Mouse (Mus musculus) forebrain, embryonic 15.5 days (tissue): ENCODE data around the gene Ccdc157. TPM values are rescaled to one million over a fixed set of nuclear protein-coding genes. Genes with fewer than 3 reads are reported as not detected.

Experiments used
- ATAC-seq: fragments of 200-750 bp; cut with Nextera tagmentation; replicated peaks from 2 replicates; pipeline ENCODE4 v1.8.0; 2017; ENCODE audit warnings: mild to moderate bottlenecking, moderate TSS enrichment, moderate library complexity
- H3K27ac ChIP-seq: fragments of 300-500 bp; sonication (generic); replicated peaks from 2 replicates; pipeline ENCODE4 v1.5.1; 2015; ENCODE audit warnings: mild to moderate bottlenecking, inconsistent platforms
- H3K27me3 ChIP-seq: fragments of 300-500 bp; sonication (generic); 2 replicates; pipeline ENCODE4 v1.6.1; 2015; ENCODE audit warnings: inconsistent platforms
- H3K36me3 ChIP-seq: fragments of 300-500 bp; sonication (generic); 2 replicates; pipeline ENCODE4 v1.6.1; 2015; ENCODE audit warnings: mild to moderate bottlenecking, inconsistent platforms
- H3K4me1 ChIP-seq: fragments of 300-500 bp; sonication (generic); 2 replicates; pipeline ENCODE4 v1.6.1; 2015; ENCODE audit warnings: inconsistent platforms
- H3K4me2 ChIP-seq: fragments of 300-500 bp; sonication (generic); replicated peaks from 2 replicates; pipeline ENCODE4 v1.6.1; 2015; ENCODE audit warnings: mild to moderate bottlenecking, inconsistent platforms
- H3K4me3 ChIP-seq: fragments of 300-500 bp; sonication (generic); 2 replicates; pipeline ENCODE4 v1.5.1; 2015; ENCODE audit warnings: mild to moderate bottlenecking, inconsistent platforms
- H3K9ac ChIP-seq: fragments of 300-500 bp; sonication (generic); replicated peaks from 2 replicates; pipeline ENCODE4 v1.6.1; 2015; ENCODE audit warnings: mild to moderate bottlenecking, inconsistent platforms
- H3K9me3 ChIP-seq: fragments of 300-500 bp; sonication (generic); 2 replicates; pipeline ENCODE4 v1.6.1; 2016; ENCODE audit warnings: inconsistent platforms
- WGBS: fragments of 180-500 bp; shearing (Covaris S2); methylation state at CpG from one replicate; pipeline ENCODE4 v1.1.7; 2015; ENCODE audit warnings: mixed read lengths; 5-methylcytosine and 5-hydroxymethylcytosine counted together
- polyA plus RNA-seq: library from polyadenylated mRNA; unstranded; fragments of >200 nt; fragmentation: Nextera tagmentation; extraction: Ambion mirVana; gene quantifications from 2 replicates; pipeline ENCODE4 v1.2.1, GENCODE M21; 2015

The Ccdc157 gene
- polyA plus RNA-seq = 6.7 and 6.9 TPM in 2 replicates

GRCm38 (mm10) chr11:4159808-4160708 lies at the start of gene Ccdc157, which contains the start of gene Sf3a1:
Gene Ccdc157, minus strand, starts transcription at chr11:4160293.
Gene Sf3a1, plus strand, starts transcription at chr11:4160350.
- no peaks in the 10 kb centered on the region for H3K9me3 ChIP-seq
- peak within 1 kb of the TSS; percentile 85 for H3K27ac ChIP-seq
- peak within 1 kb of the TSS; percentile 91 for H3K4me2 ChIP-seq
- WGBS = 2% methylated on average over 54 of the region's 54 CpGs
- H3K36me3 ChIP-seq = peaks cover 34% of the 10 kb centered on the region
- H3K4me1 ChIP-seq = peaks cover 46% of the 10 kb centered on the region
- peak; percentile 98 for ATAC-seq
- H3K27me3 ChIP-seq = no peaks in the 10 kb centered on the region
- H3K9ac ChIP-seq = peak within 1 kb of the TSS; percentile 60
- H3K4me3 ChIP-seq = peak within 1 kb of the TSS; percentile 56

- Histone ChIP-seq H3K27me3 (no peaks in the 10 kb centered on the region), H3K9me3 (no peaks in the 10 kb centered on the region), H3K4me2 (no peak overlapping the region), H3K4me3 (no peak overlapping the region), H3K36me3 (peaks cover 31% of the 10 kb centered on the region), H3K27ac (no peak overlapping the region), H3K4me1 (no peaks in the 10 kb centered on the region), H3K9ac (no peak overlapping the region)
- 82% methylated on average over 5 of the region's 5 CpGs for WGBS
- ATAC-seq = no peak
Measured at GRCm38 (mm10) chr11:4209556-4209955, 49.5 kb upstream of the Ccdc157 start.

GRCm38 (mm10) chr11:4207655-4208054 lies 47.6 kb upstream of the Ccdc157 start:
- Histone ChIP-seq H3K4me2 (no peak overlapping the region), H3K9ac (no peak overlapping the region), H3K27ac (no peak overlapping the region), H3K9me3 (no peaks in the 10 kb centered on the region), H3K4me3 (no peak overlapping the region), H3K27me3 (no peaks in the 10 kb centered on the region), H3K4me1 (no peaks in the 10 kb centered on the region), H3K36me3 (peaks cover 26% of the 10 kb centered on the region)
- 94% methylated on average over 9 of the region's 9 CpGs for WGBS
- no peak for ATAC-seq

- no peak overlapping the region for H3K9ac ChIP-seq
- 85% methylated on average over 6 of the region's 6 CpGs for WGBS
Measured at GRCm38 (mm10) chr11:4206563-4206962, 46.5 kb upstream of the Ccdc157 start.

GRCm38 (mm10) chr11:4205951-4206350 lies 45.9 kb upstream of the Ccdc157 start:
- Histone ChIP-seq H3K9me3 (no peaks in the 10 kb centered on the region), H3K27ac (no peak overlapping the region), H3K4me1 (no peaks in the 10 kb centered on the region), H3K27me3 (no peaks in the 10 kb centered on the region), H3K9ac (no peak overlapping the region), H3K4me2 (no peak overlapping the region), H3K36me3 (peaks cover 23% of the 10 kb centered on the region; the same call in 1 of the 2 replicates), H3K4me3 (no peak overlapping the region)
- ATAC-seq = no peak
- 91% methylated on average over 7 of the region's 7 CpGs for WGBS

More at GRCm38 (mm10) chr11:4206563-4206962, 46.5 kb upstream of the Ccdc157 start:
- Histone ChIP-seq H3K27ac (no peak overlapping the region), H3K27me3 (no peaks in the 10 kb centered on the region), H3K4me1 (no peaks in the 10 kb centered on the region), H3K9me3 (no peaks in the 10 kb centered on the region), H3K4me2 (no peak overlapping the region), H3K36me3 (peaks cover 23% of the 10 kb centered on the region), H3K4me3 (no peak overlapping the region)
- ATAC-seq = no peak

- Histone ChIP-seq H3K27me3 (no peaks in the 10 kb centered on the region), H3K36me3 (peaks cover 23% of the 10 kb centered on the region; the same call in 1 of the 2 replicates), H3K4me1 (no peaks in the 10 kb centered on the region), H3K27ac (no peak overlapping the region), H3K4me2 (no peak overlapping the region), H3K9me3 (no peaks in the 10 kb centered on the region), H3K4me3 (no peak overlapping the region), H3K9ac (no peak overlapping the region)
- WGBS = 94% methylated on average over 5 of the region's 5 CpGs
- ATAC-seq = no peak
Measured at GRCm38 (mm10) chr11:4205097-4205655, 45.1 kb upstream of the Ccdc157 start.

- WGBS = 47% methylated on average over 2 of the region's 2 CpGs
- no peak overlapping the region for H3K4me3 ChIP-seq
- no peaks in the 10 kb centered on the region for H3K27me3 ChIP-seq
- no peak overlapping the region for H3K27ac ChIP-seq
- no peak for ATAC-seq
- H3K4me2 ChIP-seq = no peak overlapping the region
- no peaks in the 10 kb centered on the region for H3K9me3 ChIP-seq
- H3K4me1 ChIP-seq = no peaks in the 10 kb centered on the region
- no peak overlapping the region for H3K9ac ChIP-seq
- H3K36me3 ChIP-seq = peaks cover 13% of the 10 kb centered on the region; the same call in 1 of the 2 replicates
Measured at GRCm38 (mm10) chr11:4203705-4204074, 43.6 kb upstream of the Ccdc157 start.

- H3K27ac ChIP-seq = no peak overlapping the region
- 88% methylated on average over 12 of the region's 12 CpGs for WGBS
- no peaks in the 10 kb centered on the region for H3K27me3 ChIP-seq
- peaks cover 9% of the 10 kb centered on the region; the same call in 1 of the 2 replicates for H3K36me3 ChIP-seq
- no peaks in the 10 kb centered on the region for H3K9me3 ChIP-seq
- no peak overlapping the region for H3K4me3 ChIP-seq
- no peak for ATAC-seq
- H3K9ac ChIP-seq = no peak overlapping the region
- no peak overlapping the region for H3K4me2 ChIP-seq
- no peaks in the 10 kb centered on the region for H3K4me1 ChIP-seq
Measured at GRCm38 (mm10) chr11:4202995-4203704, 43.1 kb upstream of the Ccdc157 start.

GRCm38 (mm10) chr11:4201981-4202700 lies 42.0 kb upstream of the Ccdc157 start:
- H3K9me3 ChIP-seq = no peaks in the 10 kb centered on the region
- no peak overlapping the region for H3K9ac ChIP-seq
- WGBS = 63% methylated on average over 11 of the region's 11 CpGs
- H3K27ac ChIP-seq = no peak overlapping the region
- no peak for ATAC-seq
- H3K36me3 ChIP-seq = no peaks in the 10 kb centered on the region
- no peak overlapping the region for H3K4me3 ChIP-seq
- H3K4me1 ChIP-seq = no peaks in the 10 kb centered on the region
- H3K4me2 ChIP-seq = no peak overlapping the region
- H3K27me3 ChIP-seq = no peaks in the 10 kb centered on the region

- no peak overlapping the region for H3K4me3 ChIP-seq
- no peaks in the 10 kb centered on the region for H3K36me3 ChIP-seq
- H3K27me3 ChIP-seq = no peaks in the 10 kb centered on the region
- H3K4me1 ChIP-seq = no peaks in the 10 kb centered on the region
- H3K9ac ChIP-seq = no peak overlapping the region
- H3K9me3 ChIP-seq = no peaks in the 10 kb centered on the region
- ATAC-seq = no peak
- H3K27ac ChIP-seq = no peak overlapping the region
- WGBS = 67% methylated on average over 1 of the region's 1 CpGs
- no peak overlapping the region for H3K4me2 ChIP-seq
Measured at GRCm38 (mm10) chr11:4197691-4198090, 37.6 kb upstream of the Ccdc157 start.

- WGBS = 84% methylated on average over 8 of the region's 8 CpGs
- no peak for ATAC-seq
- H3K4me3 ChIP-seq = no peak overlapping the region
- H3K9ac ChIP-seq = no peak overlapping the region
- H3K27ac ChIP-seq = no peak overlapping the region
- no peaks in the 10 kb centered on the region for H3K36me3 ChIP-seq
- H3K4me2 ChIP-seq = no peak overlapping the region
- H3K4me1 ChIP-seq = no peaks in the 10 kb centered on the region
- no peaks in the 10 kb centered on the region for H3K27me3 ChIP-seq
- no peaks in the 10 kb centered on the region for H3K9me3 ChIP-seq
Measured at GRCm38 (mm10) chr11:4196636-4197035, 36.5 kb upstream of the Ccdc157 start.
